Mouse (Mus musculus) bone marrow, adult 2 months (tissue): ENCODE measurements around the gene Zfp335. TPM values are rescaled to one million over a fixed set of nuclear protein-coding genes. Genes with fewer than 3 reads are reported as not detected.
A peak's percentile ranks its signal among the peaks of the same experiment; 100 is the strongest.
"Not testable (repeated sequence)": the region's sequence is repeated elsewhere in the genome, so short reads cannot be mapped to it uniquely, and the experiment has no call there.

Experiments
- H3K27ac ChIP-seq: fragments of 200-500 bp; 2 replicates; pipeline ENCODE4 v1.5.1; 2012; ENCODE audit warnings: low read depth, mild to moderate bottlenecking, control low read depth, inconsistent platforms, low read length; ENCODE audit not compliant: control insufficient read depth, poor library complexity, insufficient read depth
- H3K4me1 ChIP-seq: fragments of 200-500 bp; 2 replicates; pipeline ENCODE4 v1.6.1; 2011; ENCODE audit warnings: low read length; ENCODE audit not compliant: control insufficient read depth, insufficient read depth
- H3K4me3 ChIP-seq: fragments of 200-500 bp; replicated peaks from 2 replicates; pipeline ENCODE3; 2011; ENCODE audit warnings: mild to moderate bottlenecking, low read depth, low read length, control low read depth; ENCODE audit not compliant: control insufficient read depth
- CTCF ChIP-seq: fragments of 200-500 bp; IDR thresholded peaks from 2 replicates; pipeline ENCODE4 v1.5.1; 2011; ENCODE audit warnings: low read length, control low read depth; ENCODE audit not compliant: control insufficient read depth, insufficient read depth
- POLR2A ChIP-seq: fragments of 200-500 bp; IDR thresholded peaks from 2 replicates; pipeline ENCODE4 v1.6.1; 2011; ENCODE audit warnings: low read depth, mild to moderate bottlenecking, control low read depth, low read length, borderline replicate concordance; ENCODE audit not compliant: control insufficient read depth
- WGBS: fragments of 180-500 bp; shearing (Covaris S2); methylation state at CpG from one replicate; pipeline ENCODE4 v1.1.7; 2018; 5-methylcytosine and 5-hydroxymethylcytosine counted together
- polyA plus RNA-seq: library from polyadenylated mRNA; stranded (reverse); fragments of >200 nt; gene quantifications from 2 replicates; pipeline ENCODE4 v1.2.4, GENCODE M21; 2011; ENCODE audit warnings: low replicate concordance; ENCODE audit not compliant: missing spikeins, insufficient read depth, insufficient read length

Zfp335 gene
- polyA plus RNA-seq, 1 experiment = 35.2 TPM

- Histone ChIP-seq H3K27ac (peak overlapping the region; percentile 100), H3K4me3 (peak overlapping the region; percentile 91), H3K4me1 (peaks cover 2% of the 10 kb centered on the region; the same call in 1 of the 2 replicates)
- WGBS = under 1% methylated on average over 71 of the region's 72 CpGs
- TF ChIP-seq CTCF (0 out of 2 replicates have a peak, but pooled peaks have one; percentile 1), POLR2A (peak; percentile 33; the same call in 1 of the 2 replicates)
These were observed 31.8 kb downstream of the Zfp335 start for GRCm38 (mm10) chr2:164879568-164880277.

- TF ChIP-seq CTCF (no peak), POLR2A (peak; percentile 98)
- Histone ChIP-seq H3K4me3 (peak within 1 kb of the TSS; percentile 91), H3K4me1 (peaks cover 2% of the 10 kb centered on the region; the same call in 1 of the 2 replicates), H3K27ac (peak within 1 kb of the TSS; percentile 100)
- WGBS = under 1% methylated on average over 40 of the region's 40 CpGs
These were observed 32.4 kb downstream of the Zfp335 start, which contains the start of gene Pcif1 for GRCm38 (mm10) chr2:164879228-164879567. TSS of gene Pcif1 (plus strand) at chr2:164879304.

- Histone ChIP-seq H3K4me1 (peaks cover 2% of the 10 kb centered on the region; the same call in 1 of the 2 replicates), H3K27ac (peak overlapping the region; percentile 100), H3K4me3 (peak overlapping the region; percentile 91)
- TF ChIP-seq CTCF (peak; percentile 50; the same call in 1 of the 2 replicates), POLR2A (peak; percentile 49; the same call in 1 of the 2 replicates)
- 1% methylated on average over 28 of the region's 28 CpGs for WGBS
These were observed 32.9 kb downstream of the Zfp335 start for GRCm38 (mm10) chr2:164878509-164879227.

- not testable (repeated sequence) for H3K4me1 ChIP-seq, H3K4me3 ChIP-seq, H3K27ac ChIP-seq
- 70% methylated on average over 11 of the region's 11 CpGs for WGBS
These were observed 34.0 kb downstream of the Zfp335 start for GRCm38 (mm10) chr2:164877376-164878215.

GRCm38 (mm10) chr2:164875648-164876047 is 35.9 kb downstream of the Zfp335 start:
- not testable (repeated sequence) for H3K27ac ChIP-seq

GRCm38 (mm10) chr2:164874239-164874769 is 37.3 kb downstream of the Zfp335 start:
- no peak overlapping the region for H3K4me3 ChIP-seq
- H3K4me1 ChIP-seq = peaks cover 2% of the 10 kb centered on the region; the same call in 1 of the 2 replicates
- WGBS = 51% methylated on average over 1 of the region's 1 CpGs
- H3K27ac ChIP-seq = no peak overlapping the region
- TF ChIP-seq POLR2A (no peak), CTCF (no peak)

More at GRCm38 (mm10) chr2:164875648-164876047, 35.9 kb downstream of the Zfp335 start:
- not testable (repeated sequence) for H3K4me3 ChIP-seq, H3K4me1 ChIP-seq
- 65% methylated on average over 2 of the region's 2 CpGs for WGBS

- Histone ChIP-seq H3K27ac (no peak overlapping the region), H3K4me3 (no peak overlapping the region), H3K4me1 (peaks cover 4% of the 10 kb centered on the region; the same call in 1 of the 2 replicates)
- WGBS = 60% methylated on average over 3 of the region's 3 CpGs
- TF ChIP-seq POLR2A = no peak
- no peak for TF ChIP-seq CTCF
These were observed 37.9 kb downstream of the Zfp335 start for GRCm38 (mm10) chr2:164873621-164874020.
